Mouse (Mus musculus) granulocyte monocyte progenitor cell, adult 5-6 weeks (primary cell): Measurements from ENCODE around the gene Wdr83os. TPM values are rescaled to one million over a fixed set of nuclear protein-coding genes. Genes with fewer than 3 reads are reported as not detected.
A peak's percentile ranks its signal among the peaks of the same experiment; 100 is the strongest.
"Not testable (repeated sequence)": the region's sequence is repeated elsewhere in the genome, so short reads cannot be mapped to it uniquely, and the experiment has no call there.

ENCODE experiments used
- ATAC-seq: replicated peaks from 2 replicates; pipeline ENCODE4 v1.8.0; 2016; ENCODE audit warnings: mild to moderate bottlenecking, moderate TSS enrichment, inconsistent platforms; ENCODE audit not compliant: poor library complexity, severe bottlenecking
- total RNA-seq, 2 experiments: library from RNA; stranded (forward) in 1 of 2; stranded (reverse) in 1 of 2; fragments of 200-712, 200-1000 nt in 1 of 2; fragments of >200 nt in 1 of 2; fragmentation: Nextera tagmentation in 1 of 2; gene quantifications; 2 replicates each; pipeline ENCODE4 v1.2.3; 2014 to 2017

Gene Wdr83os
- total RNA-seq, 2 experiments from 2014 or later = 47.4 to 191 TPM

DNA sequence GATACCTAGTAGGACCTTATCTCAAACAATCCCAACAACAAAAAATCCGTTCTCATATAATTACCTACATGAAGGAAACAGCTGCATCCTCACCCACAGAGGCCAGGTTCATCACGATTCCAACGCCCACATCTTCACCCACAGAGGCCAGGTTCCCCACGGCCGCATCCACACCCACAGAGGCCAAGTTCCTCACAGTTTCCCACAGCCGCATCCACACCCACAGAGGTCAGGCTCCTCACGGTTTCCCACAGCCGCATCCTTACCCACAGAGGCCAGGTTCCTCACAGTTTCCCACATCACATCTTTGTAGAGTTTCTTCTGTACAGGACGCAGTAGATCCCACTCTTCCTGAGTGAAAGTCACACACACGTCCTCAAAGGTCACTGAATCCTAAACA, 32.7 kb downstream of the Wdr83os start:
- ATAC-seq = no peak

DNA sequence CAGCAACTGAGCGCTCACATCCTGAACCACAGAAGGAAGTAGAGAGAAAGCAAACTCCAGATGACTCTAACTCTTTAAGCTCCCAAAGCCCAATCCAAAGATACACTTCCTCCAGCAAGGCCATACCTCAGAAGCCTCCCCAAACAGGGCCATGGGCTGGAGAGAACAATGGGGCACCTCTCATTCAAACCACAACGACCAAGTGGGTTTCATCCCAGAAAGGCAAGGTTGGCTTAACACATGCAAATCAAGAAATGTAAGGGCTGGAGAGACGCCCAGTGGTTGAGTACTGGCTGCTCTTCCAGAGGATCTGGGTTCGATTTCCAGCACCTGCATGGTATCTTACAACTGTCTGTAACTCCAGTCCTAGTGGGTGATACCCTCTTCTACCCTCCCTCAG, 35.0 kb downstream of the Wdr83os start:
- ATAC-seq = no peak

DNA sequence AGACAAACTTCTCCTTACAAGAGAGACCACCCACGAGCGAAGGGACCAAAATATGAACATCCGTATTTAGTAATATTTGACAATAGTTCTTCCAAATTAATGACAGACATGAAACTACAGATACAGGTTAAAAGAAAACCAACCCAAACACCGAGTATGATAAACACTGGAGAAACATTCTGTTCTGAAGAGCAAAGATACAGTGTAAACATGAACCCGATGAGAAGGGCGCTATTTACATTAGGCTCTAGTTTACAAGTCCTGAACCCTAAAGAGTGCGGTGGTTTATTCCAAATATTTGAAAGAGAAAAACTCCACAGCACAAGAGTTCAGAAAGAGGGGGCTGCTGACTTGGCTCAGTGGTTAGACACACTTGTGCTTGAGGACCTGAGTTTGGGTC, 36.4 kb downstream of the Wdr83os start:
- no peak for ATAC-seq

DNA sequence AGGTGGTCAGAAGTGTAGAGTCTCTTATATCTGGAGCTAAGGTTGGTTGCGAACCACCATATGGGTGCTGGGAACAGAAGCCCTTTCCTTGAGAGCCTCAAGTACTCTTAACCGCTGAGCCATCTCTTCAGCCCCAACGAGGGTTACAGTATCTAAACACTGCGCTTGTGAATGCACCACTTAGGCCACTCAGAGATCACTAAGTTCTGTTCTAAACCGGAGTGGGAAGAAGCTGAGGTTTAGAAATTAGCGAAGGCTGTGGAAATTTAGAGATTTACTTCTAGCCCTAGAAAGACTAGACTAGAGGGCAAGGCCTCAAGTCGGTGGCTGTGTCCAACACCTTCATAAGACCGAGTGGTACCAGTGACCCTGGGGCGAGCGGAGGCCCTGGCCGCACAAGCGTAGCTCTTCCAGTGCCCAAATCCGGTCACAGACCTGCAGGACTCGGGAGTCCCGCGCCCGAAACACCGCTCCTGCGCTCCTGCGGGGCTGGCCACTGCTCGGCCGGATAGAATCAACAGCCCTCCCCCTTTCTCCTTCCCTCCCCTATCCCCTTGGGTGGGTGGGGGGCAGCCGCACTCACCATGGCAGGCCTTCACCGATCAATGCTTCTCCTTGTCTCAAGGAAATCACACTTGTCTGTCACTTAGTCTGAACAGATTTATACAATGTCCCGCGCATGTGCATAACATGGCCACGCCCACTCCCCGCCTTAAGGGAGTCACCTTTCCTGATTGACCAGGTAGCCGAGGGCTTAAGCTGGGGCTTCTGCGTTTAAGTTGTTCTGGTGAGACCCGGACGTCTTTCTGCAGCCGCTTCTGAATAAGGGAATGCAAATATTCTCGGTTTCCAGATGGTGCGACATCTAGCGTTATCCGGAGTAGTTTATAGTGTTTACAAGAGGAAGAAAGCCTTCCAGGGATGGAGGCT, 38.8 kb downstream of the Wdr83os start:
- ATAC-seq = peak; percentile 27

DNA sequence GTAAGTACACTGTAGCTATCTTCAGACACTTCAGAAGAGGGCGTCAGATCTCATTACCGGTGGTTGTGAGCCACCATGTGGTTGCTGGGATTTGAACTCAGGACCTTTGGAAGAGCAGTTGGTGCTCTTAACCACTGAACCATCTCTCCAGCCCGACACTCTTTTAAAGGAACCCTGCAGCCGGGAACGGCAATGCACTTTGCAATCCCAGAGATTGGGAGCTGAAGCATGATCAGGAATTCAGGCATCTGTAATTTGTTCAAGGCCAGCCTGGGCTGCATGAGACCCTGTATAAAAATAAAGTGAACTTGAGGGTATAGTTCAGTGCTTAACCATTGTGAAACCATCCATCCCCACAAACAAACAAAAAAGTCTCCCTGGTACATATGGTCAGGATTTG, 39.7 kb downstream of the Wdr83os start:
- not testable (repeated sequence) for ATAC-seq

DNA sequence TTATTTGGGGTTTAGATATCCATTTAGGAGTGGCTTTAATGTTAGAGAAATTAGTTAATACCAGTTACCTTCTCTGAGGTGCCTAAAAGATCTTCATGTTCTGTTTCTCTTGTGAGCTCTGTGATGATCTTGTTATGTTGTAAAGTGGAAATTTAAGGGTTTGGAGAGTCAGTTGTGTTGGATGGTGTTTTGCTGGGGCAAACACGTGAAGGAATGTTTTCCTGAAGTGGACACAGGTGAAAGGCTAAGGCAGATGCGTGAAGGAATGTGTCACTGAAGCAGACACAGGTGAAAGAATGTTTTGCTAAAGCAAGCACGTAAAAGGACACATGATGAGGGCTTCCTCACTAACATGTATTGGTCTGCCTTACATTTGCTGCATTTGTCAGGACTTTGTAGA, 42.5 kb downstream of the Wdr83os start, which contains the start of gene Zfp791:
Gene Zfp791 (minus strand): TSS at position 101 of the 400 bp plus-strand sequence.
- ATAC-seq = no peak

DNA sequence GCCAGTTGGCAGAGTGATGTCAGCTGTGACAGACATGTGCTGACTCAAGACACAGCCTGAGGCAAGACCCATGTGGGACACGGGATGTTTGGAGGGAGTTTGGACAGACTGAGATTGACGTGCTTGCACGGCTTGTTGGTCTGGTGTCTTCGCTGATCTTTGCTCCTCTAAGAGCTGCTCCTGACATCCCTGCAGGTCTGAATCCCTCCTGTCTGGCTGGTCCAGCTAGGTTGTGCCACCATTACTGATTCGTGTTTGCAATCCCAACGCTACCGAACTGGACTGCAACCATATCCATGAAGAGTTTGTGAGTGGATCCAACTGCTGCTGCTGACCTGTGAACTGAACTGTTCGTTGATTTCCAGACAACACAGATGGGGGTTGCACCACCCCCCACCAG, 43.2 kb downstream of the Wdr83os start:
- no peak for ATAC-seq

Other genes with a start within 250 kb of the Wdr83os start
- gene Gadd45gip1, start 249.2 kb upstream of the Wdr83os start, total RNA-seq (2014; fragmentation: Nextera tagmentation) = 17.0 and 19.2 TPM in 2 replicates
- 46.2 and 52.4 TPM in 2 replicates for gene Gadd45gip1, start 249.2 kb upstream of the Wdr83os start, total RNA-seq (2017)
- gene Rad23a, start 240.1 kb upstream of the Wdr83os start, total RNA-seq (2014; fragmentation: Nextera tagmentation) = 41.8 TPM in 2 replicates
- gene Rad23a, start 240.1 kb upstream of the Wdr83os start, total RNA-seq (2017) = 20.1 and 21.4 TPM in 2 replicates
- gene Calr, start 233.8 kb upstream of the Wdr83os start, total RNA-seq (2014; fragmentation: Nextera tagmentation) = 1,333 and 1,645 TPM in 2 replicates
- 4,572 and 4,672 TPM in 2 replicates for gene Calr, start 233.8 kb upstream of the Wdr83os start, total RNA-seq (2017)
- 90.9 TPM in 2 replicates for gene Farsa, start 223.8 kb upstream of the Wdr83os start, total RNA-seq (2014; fragmentation: Nextera tagmentation)
- 187 and 190 TPM in 2 replicates for gene Farsa, start 223.8 kb upstream of the Wdr83os start, total RNA-seq (2017)
- 172 and 176 TPM in 2 replicates for gene Syce2, start 208.6 kb upstream of the Wdr83os start, total RNA-seq (2014; fragmentation: Nextera tagmentation)
- 126 and 155 TPM in 2 replicates for gene Syce2, start 208.6 kb upstream of the Wdr83os start, total RNA-seq (2017)
- 23.2 and 25.8 TPM in 2 replicates for gene Gcdh, start 186.8 kb upstream of the Wdr83os start, total RNA-seq (2014; fragmentation: Nextera tagmentation)
- 20.1 and 30.3 TPM in 2 replicates for gene Gcdh, start 186.8 kb upstream of the Wdr83os start, total RNA-seq (2017)
- 0.52 and 1.0 TPM in 2 replicates for gene Klf1, start 178.8 kb upstream of the Wdr83os start, total RNA-seq (2014; fragmentation: Nextera tagmentation)
- gene Klf1, start 178.8 kb upstream of the Wdr83os start, total RNA-seq (2017) = 0.43 and 0.72 TPM in 2 replicates
- gene Dnase2a, start 172.2 kb upstream of the Wdr83os start, total RNA-seq (2014; fragmentation: Nextera tagmentation) = 35.6 and 55.5 TPM in 2 replicates
- 59.6 and 117 TPM in 2 replicates for gene Dnase2a, start 172.2 kb upstream of the Wdr83os start, total RNA-seq (2017)
- gene Mast1, start 143.4 kb upstream of the Wdr83os start, total RNA-seq (2014; fragmentation: Nextera tagmentation) = not detected in 2 replicates
- not detected in 2 replicates for gene Mast1, start 143.4 kb upstream of the Wdr83os start, total RNA-seq (2017)
- gene Rtbdn, start 133.7 kb upstream of the Wdr83os start, total RNA-seq (2014; fragmentation: Nextera tagmentation) = not detected in 2 replicates
- gene Rtbdn, start 133.7 kb upstream of the Wdr83os start, total RNA-seq (2017) = not detected in 2 replicates
- not detected in 2 replicates for gene Gm49661, start 111.3 kb upstream of the Wdr83os start, total RNA-seq (2014; fragmentation: Nextera tagmentation)
- not detected in 2 replicates for gene Gm49661, start 111.3 kb upstream of the Wdr83os start, total RNA-seq (2017)
- 210 and 303 TPM in 2 replicates for gene Prdx2, start 111.2 kb upstream of the Wdr83os start, total RNA-seq (2014; fragmentation: Nextera tagmentation)
- gene Prdx2, start 111.2 kb upstream of the Wdr83os start, total RNA-seq (2017) = 360 and 421 TPM in 2 replicates
- gene Rnaseh2a, start 111.0 kb upstream of the Wdr83os start, total RNA-seq (2014; fragmentation: Nextera tagmentation) = 116 and 172 TPM in 2 replicates
- gene Rnaseh2a, start 111.0 kb upstream of the Wdr83os start, total RNA-seq (2017) = 91.3 and 148 TPM in 2 replicates
- gene Junb, start 102.0 kb upstream of the Wdr83os start, total RNA-seq (2014; fragmentation: Nextera tagmentation) = 3.3 and 14.2 TPM in 2 replicates
- 39.6 and 46.0 TPM in 2 replicates for gene Junb, start 102.0 kb upstream of the Wdr83os start, total RNA-seq (2017)
- 5.2 and 6.1 TPM in 2 replicates for gene Hook2, start 90.1 kb upstream of the Wdr83os start, total RNA-seq (2014; fragmentation: Nextera tagmentation)
- gene Hook2, start 90.1 kb upstream of the Wdr83os start, total RNA-seq (2017) = 5.7 and 8.2 TPM in 2 replicates
- gene Best2, start 66.2 kb upstream of the Wdr83os start, total RNA-seq (2014; fragmentation: Nextera tagmentation) = not detected in 2 replicates
- gene Best2, start 66.2 kb upstream of the Wdr83os start, total RNA-seq (2017) = not detected in 2 replicates
- gene Asna1, start 55.5 kb upstream of the Wdr83os start, total RNA-seq (2014; fragmentation: Nextera tagmentation) = 73.1 and 73.3 TPM in 2 replicates
- gene Asna1, start 55.5 kb upstream of the Wdr83os start, total RNA-seq (2017) = 74.5 and 91.2 TPM in 2 replicates
- 112 and 128 TPM in 2 replicates for gene Trir, start 53.9 kb upstream of the Wdr83os start, total RNA-seq (2014; fragmentation: Nextera tagmentation)
- 245 and 280 TPM in 2 replicates for gene Trir, start 53.9 kb upstream of the Wdr83os start, total RNA-seq (2017)
- 19.6 and 25.0 TPM in 2 replicates for gene Tnpo2, start 43.8 kb upstream of the Wdr83os start, total RNA-seq (2014; fragmentation: Nextera tagmentation)
- gene Tnpo2, start 43.8 kb upstream of the Wdr83os start, total RNA-seq (2017) = 21.5 and 26.8 TPM in 2 replicates
- 11.6 and 13.5 TPM in 2 replicates for gene Fbxw9, start 20.7 kb upstream of the Wdr83os start, total RNA-seq (2014; fragmentation: Nextera tagmentation)
- gene Fbxw9, start 20.7 kb upstream of the Wdr83os start, total RNA-seq (2017) = 4.1 and 5.9 TPM in 2 replicates
- not detected in 2 replicates for gene Gm5741, start 12.8 kb upstream of the Wdr83os start, total RNA-seq (2014; fragmentation: Nextera tagmentation)
- gene Gm5741, start 12.8 kb upstream of the Wdr83os start, total RNA-seq (2017) = not detected in 2 replicates
- 42.0 and 66.5 TPM in 2 replicates for gene Dhps, start 9.0 kb upstream of the Wdr83os start, total RNA-seq (2014; fragmentation: Nextera tagmentation)
- gene Dhps, start 9.0 kb upstream of the Wdr83os start, total RNA-seq (2017) = 19.6 and 30.1 TPM in 2 replicates
- gene Wdr83, start 566 bp downstream of the Wdr83os start, total RNA-seq (2014; fragmentation: Nextera tagmentation) = 56.2 and 81.8 TPM in 2 replicates
- gene Wdr83, start 566 bp downstream of the Wdr83os start, total RNA-seq (2017) = 23.3 and 32.8 TPM in 2 replicates
- gene Man2b1, start 2.5 kb downstream of the Wdr83os start, total RNA-seq (2014; fragmentation: Nextera tagmentation) = 91.4 and 110 TPM in 2 replicates
- gene Man2b1, start 2.5 kb downstream of the Wdr83os start, total RNA-seq (2017) = 52.9 and 83.5 TPM in 2 replicates
- not detected in 2 replicates for gene Zfp791, start 42.4 kb downstream of the Wdr83os start, total RNA-seq (2014; fragmentation: Nextera tagmentation)
- gene Zfp791, start 42.4 kb downstream of the Wdr83os start, total RNA-seq (2017) = not detected in 2 replicates
- not detected in 2 replicates for gene Cks1brt, start 71.2 kb downstream of the Wdr83os start, total RNA-seq (2014; fragmentation: Nextera tagmentation)
- not detected in 2 replicates for gene Cks1brt, start 71.2 kb downstream of the Wdr83os start, total RNA-seq (2017)
- gene Olfr371, start 145.2 kb downstream of the Wdr83os start, total RNA-seq (2014; fragmentation: Nextera tagmentation) = not detected in 2 replicates
- gene Olfr371, start 145.2 kb downstream of the Wdr83os start, total RNA-seq (2017) = not detected in 2 replicates
- gene Orc6, start 218.9 kb downstream of the Wdr83os start, total RNA-seq (2014; fragmentation: Nextera tagmentation) = 96.0 and 116 TPM in 2 replicates
- 99.3 and 103 TPM in 2 replicates for gene Orc6, start 218.9 kb downstream of the Wdr83os start, total RNA-seq (2017)
- gene Vps35, start 219.1 kb downstream of the Wdr83os start, total RNA-seq (2014; fragmentation: Nextera tagmentation) = 72.7 and 83.0 TPM in 2 replicates
- gene Vps35, start 219.1 kb downstream of the Wdr83os start, total RNA-seq (2017) = 108 and 149 TPM in 2 replicates